Mouse (Mus musculus): ENCODE measurements around the gene Dnmt1.

The Dnmt1 gene

DNA sequence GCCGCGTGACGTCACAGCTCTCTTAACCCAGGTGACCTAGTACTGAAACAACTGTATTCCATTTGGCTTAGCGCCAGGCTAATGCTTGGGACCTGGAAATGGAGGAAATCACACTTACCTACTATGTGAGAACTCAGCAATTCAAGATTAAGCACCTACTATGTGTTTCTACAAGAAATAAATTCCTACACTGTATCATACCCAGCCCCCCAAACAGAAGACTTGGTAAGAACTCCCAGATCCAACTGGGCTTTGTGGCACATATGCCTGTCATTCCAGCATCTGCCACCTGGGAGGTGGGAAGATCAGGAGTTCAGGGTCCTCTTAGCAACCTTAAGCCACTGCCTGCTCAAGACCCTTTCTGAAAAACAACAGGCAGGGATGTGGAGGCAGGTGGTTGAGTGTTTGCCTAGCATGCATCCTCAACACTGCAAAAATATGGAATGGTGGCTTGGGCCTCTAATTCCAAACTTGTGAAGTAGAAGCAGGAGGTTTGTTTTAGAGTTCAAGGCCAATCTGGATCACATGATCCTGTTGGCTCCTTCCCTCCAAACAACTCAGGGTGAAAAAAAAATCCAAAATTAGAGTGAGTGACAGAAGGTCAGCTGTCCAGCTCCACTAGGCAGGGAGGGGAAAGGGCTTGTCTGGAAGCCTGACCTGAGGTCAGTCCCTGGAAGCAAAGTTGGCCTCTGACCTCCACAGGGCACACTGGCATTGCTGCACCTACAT, 17.4 kb upstream of the Dnmt1 start:
- DNase-seq (ENCODE audit: low spot score), result no peak

DNA sequence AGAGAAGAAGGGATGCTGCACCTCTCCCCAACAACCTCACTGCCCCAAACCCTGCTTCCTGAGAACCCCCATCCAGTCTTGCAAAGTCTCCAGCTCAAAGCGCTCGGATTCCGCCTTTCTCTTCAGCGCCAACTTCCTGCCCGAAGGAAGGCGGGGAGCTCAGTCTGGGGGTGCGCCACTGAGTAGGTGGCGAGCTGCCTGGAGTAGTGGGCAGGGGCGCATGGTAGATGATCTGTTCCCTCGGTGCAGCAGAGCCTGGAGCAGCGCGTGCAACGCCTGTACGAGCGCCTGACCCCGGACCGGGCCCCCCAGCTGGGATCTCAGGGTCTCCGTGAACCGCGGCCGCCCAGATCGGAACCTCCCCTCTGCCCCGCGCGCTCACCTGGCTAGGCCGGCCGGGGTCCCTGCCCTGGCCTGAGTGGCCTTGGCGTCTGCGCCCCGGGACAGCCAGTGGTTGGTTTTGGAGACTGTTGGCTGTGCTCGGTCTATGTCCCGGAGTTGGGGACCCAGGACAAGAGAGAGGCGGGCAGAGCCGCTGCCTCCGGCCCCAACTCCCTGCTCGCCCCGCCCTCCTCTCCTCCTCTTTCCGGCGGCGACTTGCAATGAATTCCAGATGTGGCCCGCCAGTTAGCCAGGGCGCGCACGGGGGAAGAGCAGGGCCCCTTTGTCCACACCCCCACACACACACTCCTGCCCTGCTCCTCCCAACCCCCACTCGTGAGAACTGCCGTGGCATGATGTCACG, 16.7 kb upstream of the Dnmt1 start, which contains the start of gene S1pr2:
TSS of gene S1pr2 (minus strand) at position 566 of the 745 bp plus-strand sequence.
- DNase-seq (ENCODE audit: low spot score), result peak; percentile 86

GRCm38 (mm10) chr9:20975431-20976215, 15.9 kb upstream of the Dnmt1 start:
- peak; percentile 29 for DNase-seq (ENCODE audit: low spot score)

GRCm38 (mm10) chr9:20973682-20974075, 14.0 kb upstream of the Dnmt1 start:
- no peak for DNase-seq (ENCODE audit: low spot score)

DNA sequence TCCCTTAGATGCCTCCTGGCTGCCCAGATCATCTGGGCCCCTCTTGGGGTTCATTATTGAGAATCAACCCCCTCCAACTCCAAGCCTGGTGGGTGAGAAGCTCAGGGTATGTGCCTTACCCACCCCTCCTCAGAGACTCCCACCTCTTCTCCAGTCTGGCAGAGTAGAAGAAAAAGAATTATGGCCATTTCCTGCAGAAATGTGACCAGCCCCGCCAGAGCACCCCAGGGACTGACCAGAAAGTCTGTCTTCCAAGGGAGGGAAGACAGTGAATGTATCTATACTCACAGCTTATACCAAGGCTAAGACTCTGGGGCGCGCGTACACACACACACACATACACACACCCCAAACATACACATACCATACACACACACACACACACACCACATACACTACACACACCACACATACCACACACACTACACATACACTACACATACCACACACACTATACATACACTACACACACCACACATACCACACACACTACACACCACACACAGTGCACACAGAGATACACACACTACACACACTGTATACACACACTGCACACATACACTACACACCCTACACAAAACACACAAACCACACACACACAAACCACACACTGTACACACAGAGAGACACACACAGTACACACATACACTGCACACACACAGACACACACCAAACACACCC, 13.5 kb upstream of the Dnmt1 start:
- no peak for DNase-seq (ENCODE audit: low spot score)

DNA sequence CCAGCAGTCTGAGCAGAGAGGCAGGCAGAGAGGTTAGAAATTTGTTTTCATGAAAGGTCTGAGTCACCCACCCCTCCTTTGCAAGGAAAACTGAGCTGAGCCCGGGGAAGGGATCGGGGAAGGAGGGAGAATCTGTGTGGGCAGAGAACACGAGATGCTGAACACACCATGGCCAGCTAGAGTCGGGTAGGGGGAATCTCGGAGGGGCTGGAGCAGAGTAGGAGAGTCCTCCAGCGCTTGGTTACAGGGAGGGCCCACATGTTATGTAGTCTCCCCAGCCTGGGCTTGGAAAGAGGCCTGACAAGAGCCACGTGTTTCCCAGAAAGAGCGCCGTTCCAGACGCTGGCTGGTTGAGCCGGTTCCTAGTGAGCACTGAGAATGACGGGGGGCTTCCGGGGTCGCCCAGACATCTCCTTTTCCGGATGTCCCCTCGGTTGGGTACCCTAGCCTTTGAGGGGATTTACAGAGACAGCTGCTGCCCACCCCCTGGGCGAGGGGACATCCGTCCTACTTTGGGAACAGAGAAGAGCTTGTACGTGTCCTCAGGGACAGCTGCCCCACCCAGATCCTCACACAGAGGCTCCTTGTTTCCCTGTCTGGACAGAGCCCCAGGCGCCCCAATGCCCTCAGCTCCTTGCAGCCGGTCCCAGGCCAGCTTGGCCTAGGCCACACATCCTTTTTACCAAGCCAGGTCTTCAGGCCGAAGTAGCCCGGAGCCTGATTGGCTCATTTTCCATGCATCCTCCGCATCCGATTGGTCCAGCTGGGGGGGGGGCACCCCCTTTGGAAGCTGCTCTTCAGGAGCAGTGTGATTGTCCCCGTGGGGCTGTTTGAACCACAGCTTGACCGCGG, 12.7 kb upstream of the Dnmt1 start:
- DNase-seq (ENCODE audit: low spot score), result peak; percentile 67

GRCm38 (mm10) chr9:20971751-20972140, 12.1 kb upstream of the Dnmt1 start:
- DNase-seq (ENCODE audit: low spot score), result peak; percentile 34

GRCm38 (mm10) chr9:20966747-20967146, 7.1 kb upstream of the Dnmt1 start:
- no peak for DNase-seq (ENCODE audit: low spot score)

GRCm38 (mm10) chr9:20966008-20966407, 6.3 kb upstream of the Dnmt1 start:
- DNase-seq (ENCODE audit: low spot score), result no peak

DNA sequence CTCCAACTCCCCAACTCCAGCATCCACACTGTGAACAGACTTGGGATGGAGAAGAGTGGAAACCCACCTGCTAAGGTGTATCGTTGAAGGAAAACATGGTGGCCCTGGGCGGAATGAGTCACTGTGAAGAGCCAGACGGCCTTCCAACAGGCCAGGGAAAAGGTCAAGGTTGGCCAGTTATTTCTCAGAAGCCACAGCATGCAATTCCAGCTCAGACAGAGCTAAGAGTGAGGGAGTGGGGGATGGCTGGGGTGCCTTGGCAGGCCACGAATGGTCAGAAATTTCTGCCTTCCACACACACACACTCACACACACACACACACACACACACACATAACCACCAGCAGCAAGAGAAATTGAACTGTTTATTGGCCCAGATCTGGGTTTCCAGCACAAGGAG, 5.9 kb upstream of the Dnmt1 start:
- DNase-seq (ENCODE audit: low spot score), result no peak

DNA sequence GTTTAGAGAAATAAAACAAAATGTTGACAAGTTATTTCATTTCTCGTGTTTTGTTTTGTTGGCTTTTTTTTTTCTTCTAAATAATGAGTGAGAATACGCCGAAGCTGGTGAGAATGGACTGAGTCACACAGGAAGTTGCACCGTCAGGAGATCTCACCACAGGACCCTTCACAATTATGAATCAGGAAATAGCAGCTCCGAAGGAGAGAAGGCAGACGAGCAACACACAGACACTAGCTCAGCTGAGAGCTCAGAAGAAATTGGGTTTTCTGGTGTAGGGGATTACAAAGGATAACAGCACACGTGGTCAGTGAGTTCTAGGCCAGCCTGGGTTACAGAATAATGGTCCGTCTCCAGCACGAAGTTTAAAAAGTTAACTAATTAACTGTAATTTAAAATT, 1.9 kb upstream of the Dnmt1 start:
- DNase-seq (ENCODE audit: low spot score), result no peak

- DNase-seq (ENCODE audit: low spot score), result no peak
Observed at GRCm38 (mm10) chr9:20956989-20957388, 2.7 kb downstream of the Dnmt1 start.

DNA sequence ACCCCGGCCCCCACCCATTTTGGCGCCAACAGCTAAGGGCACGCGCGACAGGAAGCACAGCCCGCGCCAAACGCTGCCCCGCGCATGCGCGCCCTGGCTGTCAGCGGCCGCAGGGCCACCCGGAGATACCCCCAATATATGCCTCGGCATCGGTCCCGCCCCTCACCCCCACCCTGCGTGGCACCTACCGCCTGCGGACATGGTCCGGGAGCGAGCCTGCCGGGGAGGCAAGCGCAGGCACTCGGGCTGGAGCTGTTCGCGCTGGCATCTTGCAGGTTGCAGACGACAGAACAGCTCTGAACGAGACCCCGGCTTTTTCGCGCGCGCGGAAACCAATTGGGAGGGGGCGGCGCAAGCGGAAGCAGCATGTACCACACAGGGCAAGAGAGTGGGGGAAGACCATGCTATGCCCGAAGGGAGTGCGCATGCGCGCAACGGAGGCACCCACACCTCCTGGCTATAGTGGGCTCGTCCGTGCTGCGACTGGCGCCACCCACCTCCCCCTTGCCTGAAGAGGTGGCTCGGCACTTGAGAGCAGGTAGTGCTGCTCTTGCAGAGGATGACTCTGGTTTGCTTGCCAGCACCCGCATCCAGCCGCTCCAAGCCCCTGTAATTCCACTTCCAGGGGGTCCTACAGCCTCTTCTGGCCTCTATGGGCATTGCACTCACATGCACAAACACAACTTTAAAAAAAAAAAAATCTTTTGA, 7.0 kb downstream of the Dnmt1 start:
- peak; percentile 93 for DNase-seq (ENCODE audit: low spot score)

- peak; percentile 25 for DNase-seq (ENCODE audit: low spot score)
Observed at GRCm38 (mm10) chr9:20951966-20952519, 7.6 kb downstream of the Dnmt1 start.

GRCm38 (mm10) chr9:20951441-20951840, 8.2 kb downstream of the Dnmt1 start:
- peak; percentile 70 for DNase-seq (ENCODE audit: low spot score)

DNA sequence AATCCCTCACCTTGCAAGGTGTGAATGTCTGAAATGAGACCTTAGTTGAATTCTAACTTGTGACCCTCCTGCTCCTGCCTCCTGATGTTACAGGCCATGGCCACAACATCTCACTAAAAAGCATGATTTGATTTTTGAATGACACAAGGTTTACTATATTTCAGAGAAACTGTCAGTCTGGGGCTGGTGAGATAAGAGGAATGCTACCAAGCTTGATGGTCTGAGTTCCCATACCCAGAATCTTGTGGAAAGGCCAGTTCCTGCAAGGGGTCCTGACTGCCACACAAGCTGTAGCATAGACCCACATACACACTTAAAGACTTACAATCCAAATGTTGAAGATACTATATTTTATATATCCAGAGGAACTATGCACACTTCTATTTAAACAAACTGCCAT, 9.3 kb downstream of the Dnmt1 start:
- no peak for DNase-seq (ENCODE audit: low spot score)

- DNase-seq (ENCODE audit: low spot score), result no peak
Observed at GRCm38 (mm10) chr9:20946066-20946880, 13.4 kb downstream of the Dnmt1 start.

- DNase-seq (ENCODE audit: low spot score), result peak; percentile 16
Observed at GRCm38 (mm10) chr9:20944697-20945370, 14.9 kb downstream of the Dnmt1 start.

DNA sequence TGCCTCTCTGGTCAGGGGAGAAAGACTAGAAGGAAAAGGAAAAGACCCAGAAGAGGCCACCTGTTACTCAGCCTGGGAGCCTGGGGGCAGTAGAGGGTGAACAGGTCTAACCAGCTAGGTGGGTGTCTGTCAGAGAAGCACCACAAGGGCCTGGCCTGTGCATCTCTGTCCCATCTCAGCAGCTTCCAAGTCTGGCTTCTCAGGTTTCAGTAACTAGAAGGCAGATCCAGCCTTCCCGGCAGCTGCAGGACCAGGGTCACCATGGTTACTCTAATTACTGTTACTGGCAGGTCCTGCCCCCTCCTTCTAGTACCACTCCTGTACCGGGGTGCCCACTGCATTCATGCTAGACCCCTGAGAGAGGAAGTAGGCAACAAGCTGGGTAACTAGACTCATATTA, 15.8 kb downstream of the Dnmt1 start:
- peak; percentile 64 for DNase-seq (ENCODE audit: low spot score)

Measured in MN1 (cell line).